Mouse (Mus musculus) neutrophil, adult 5-6 weeks (primary cell): Measurements from ENCODE around the gene Insl3. TPM values are rescaled to one million over a fixed set of nuclear protein-coding genes. Genes with fewer than 3 reads are reported as not detected.
"Not testable (repeated sequence)": the region's sequence is repeated elsewhere in the genome, so short reads cannot be mapped to it uniquely, and the experiment has no call there.

Experiments used
- ATAC-seq: fragments of 151-379, 151-347 bp; 2 replicates; pipeline ENCODE4 v1.8.0; 2017; ENCODE audit warnings: mild to moderate bottlenecking, moderate TSS enrichment; ENCODE audit not compliant: insufficient number of reproducible peaks, poor library complexity, low FRiP score, severe bottlenecking; ENCODE audit errors: extremely low read depth
- total RNA-seq: library from RNA; stranded (forward); fragments of 200-1000 nt; gene quantifications from 2 replicates; pipeline ENCODE4 v1.2.3, GENCODE M21; 2017

The Insl3 gene
- total RNA-seq, 1 experiment from 2014 or later: 10.0 TPM

DNA sequence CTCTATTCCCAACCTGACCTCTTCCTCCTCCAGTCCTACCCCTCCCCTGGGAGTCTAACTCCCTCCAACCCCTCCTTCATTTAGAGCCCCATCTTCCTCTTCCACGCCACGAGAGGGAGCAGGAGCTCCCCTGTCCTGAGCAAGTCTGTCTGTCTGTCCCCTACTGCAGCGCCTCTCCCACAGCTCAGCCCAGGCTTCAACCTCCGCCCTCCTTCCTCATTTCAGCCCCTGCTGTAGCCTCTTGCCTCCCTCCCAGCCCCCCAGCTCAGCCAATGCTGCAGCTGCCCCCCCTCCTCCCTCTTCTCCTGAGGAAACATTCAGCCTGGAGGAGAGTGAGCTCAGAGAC, 13.0 kb downstream of the Insl3 start:
- ATAC-seq: peak; percentile 45; the same call in 1 of the 2 replicates

DNA sequence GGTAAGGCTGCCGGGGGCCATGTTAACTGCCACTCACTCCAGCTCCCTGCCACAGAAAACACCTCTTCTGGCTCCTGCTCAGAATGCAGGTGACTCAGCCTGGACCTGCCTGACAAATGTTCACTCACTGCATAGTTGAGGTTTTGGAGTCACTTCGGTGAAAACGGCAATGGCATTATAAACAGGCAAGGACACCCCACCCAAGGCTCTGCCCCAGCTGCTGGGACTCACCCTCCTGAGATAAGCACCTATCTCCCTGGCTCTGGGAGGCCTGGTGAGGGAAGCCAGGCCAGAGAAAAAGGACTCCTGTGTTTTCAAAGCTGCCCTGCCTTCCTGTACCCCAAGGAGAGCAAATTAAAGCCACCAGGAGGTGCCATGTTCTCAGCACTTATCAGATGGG, 13.9 kb downstream of the Insl3 start:
- ATAC-seq: no peak

DNA sequence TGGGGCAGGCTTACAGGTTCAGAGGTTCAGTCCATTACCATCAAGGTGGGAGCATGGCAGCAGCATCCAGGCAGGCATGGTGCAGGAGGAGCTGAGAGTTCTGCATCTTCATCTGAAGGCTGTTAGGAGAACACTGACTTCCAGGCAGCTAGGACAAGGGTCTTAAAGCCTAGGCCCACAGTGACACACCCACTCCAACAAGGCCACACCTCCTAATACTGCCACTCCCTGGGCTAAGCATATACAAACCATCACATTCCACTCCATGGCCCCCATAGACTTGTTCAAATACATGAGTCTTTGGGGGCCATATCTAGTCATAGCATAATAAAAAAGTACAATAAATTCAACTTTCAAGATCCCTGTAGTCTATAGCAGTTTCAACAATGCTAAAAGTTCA, 14.4 kb downstream of the Insl3 start:
- not testable (repeated sequence) for ATAC-seq

DNA sequence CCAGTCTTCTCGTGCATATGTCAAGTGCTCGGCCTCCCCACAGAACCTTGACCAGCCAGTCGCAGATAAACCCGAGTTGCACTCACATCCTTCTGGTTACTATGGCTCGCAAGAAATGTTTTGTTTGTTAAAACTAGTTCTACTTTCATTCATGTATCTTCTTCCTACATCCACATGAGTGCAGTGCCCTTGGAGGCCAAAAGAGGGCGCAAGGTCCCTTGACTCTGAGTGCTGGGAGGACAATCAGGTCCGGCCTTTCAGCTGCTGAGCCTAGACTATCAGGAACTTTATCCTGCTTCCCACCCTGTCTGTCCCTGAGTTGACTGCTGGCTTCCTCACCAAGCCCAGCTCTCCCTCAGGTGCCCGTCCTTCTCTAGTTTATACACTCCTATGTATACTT, 18.9 kb downstream of the Insl3 start:
- 0 out of 2 replicates have a peak, but pooled peaks have one; percentile 26 for ATAC-seq

DNA sequence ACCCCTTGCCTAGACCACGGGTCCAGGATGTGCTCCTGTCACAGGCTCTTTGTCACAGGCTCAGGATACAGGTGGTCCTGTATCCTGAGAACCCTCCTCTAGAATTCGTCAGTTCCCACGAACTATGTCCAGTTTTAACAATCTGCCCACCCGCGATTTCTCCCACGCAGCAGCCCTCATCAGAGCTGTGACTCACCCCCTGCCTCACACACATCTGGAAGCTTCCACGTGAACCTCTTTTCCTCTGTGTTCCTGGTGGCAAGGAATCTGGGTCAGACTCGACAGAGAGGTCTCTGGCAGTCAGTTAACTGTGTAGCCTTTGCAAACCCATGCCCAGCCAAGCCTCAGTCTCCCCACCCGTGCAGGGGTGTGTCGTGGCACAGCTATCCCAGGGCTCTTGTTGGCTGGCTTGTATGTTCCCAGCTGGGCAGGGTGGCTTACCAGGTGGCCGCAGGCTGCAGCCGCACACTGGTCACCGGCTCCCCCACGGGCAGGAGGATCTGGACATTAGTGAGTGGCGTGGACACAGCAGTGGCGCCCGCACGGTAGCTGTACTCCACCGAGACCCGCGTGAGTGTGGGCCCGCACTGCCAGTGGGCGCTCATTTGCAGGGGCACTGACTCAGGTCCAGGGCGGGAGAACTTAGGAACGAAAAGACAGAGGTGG, 20.3 kb downstream of the Insl3 start:
- no peak for ATAC-seq

DNA sequence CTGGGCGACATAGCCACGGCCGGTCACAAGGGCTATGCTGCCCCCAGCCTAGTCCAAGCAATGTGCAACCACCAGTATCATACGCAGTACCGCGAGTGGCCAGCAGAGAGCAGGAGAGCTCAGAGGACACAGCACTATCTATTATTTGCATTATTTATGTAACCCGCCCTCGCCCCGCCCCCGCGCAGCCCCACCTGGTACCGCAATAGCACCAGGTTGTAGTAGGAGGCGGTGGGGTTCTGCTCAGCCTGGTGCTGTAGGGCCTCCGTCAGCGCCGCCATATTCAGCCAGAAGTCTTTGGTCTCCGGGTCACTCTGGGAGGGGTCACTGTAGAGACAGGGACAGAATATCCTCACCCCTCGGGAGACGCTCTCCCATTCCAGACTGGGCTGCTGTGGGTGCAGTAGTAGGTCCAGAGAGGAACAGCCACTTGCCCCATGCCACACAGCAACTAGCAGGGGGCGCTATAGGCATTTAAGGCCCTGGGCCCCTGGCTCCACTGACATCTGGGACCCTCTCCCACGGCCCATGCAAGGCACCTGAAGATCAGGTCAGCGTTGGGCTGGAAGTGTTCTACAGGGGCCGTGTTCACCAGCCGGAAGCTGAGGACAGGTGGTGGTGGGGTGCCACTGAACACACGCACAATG, 20.9 kb downstream of the Insl3 start:
- ATAC-seq: peak; percentile 56; the same call in 1 of the 2 replicates

DNA sequence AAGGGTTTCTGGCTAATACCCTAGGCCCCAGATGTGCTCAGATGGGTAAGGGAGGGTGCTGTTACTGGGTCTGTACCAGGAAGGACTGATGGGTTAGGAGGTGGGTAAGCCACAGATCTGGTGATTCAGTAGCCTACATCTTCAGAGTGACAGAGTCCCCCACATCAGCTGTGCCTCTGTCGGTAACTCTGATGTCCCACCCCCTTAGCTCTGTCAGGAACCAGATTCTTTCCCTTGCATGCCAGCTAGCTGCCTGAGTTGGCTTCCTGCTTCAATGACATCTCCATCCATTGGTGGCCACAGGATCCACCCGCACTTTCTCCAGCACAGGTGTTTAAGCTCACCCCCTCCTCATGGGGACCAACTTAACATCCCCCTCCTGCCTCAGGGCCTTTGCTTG, 22.6 kb downstream of the Insl3 start:
- ATAC-seq: no peak

DNA sequence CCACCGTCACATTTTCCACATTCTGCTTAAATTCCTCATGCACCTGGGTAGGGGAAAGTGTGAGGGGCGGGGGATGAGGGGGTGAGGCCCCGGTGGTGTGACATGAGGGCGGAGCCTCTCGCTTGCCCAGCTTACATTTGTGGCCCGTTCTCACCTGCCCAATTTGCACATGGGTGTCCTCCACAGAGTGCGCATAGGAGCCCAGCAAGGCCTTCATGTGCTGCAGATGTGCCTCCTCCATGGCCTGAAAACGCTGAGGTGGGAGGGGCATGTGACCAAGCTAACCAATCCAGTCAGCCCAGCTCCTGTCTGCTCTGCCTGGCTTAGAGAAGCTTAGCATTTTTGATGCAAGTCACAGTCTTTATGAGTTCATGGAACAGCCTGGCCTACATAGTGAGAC, 26.5 kb downstream of the Insl3 start:
- no peak for ATAC-seq

DNA sequence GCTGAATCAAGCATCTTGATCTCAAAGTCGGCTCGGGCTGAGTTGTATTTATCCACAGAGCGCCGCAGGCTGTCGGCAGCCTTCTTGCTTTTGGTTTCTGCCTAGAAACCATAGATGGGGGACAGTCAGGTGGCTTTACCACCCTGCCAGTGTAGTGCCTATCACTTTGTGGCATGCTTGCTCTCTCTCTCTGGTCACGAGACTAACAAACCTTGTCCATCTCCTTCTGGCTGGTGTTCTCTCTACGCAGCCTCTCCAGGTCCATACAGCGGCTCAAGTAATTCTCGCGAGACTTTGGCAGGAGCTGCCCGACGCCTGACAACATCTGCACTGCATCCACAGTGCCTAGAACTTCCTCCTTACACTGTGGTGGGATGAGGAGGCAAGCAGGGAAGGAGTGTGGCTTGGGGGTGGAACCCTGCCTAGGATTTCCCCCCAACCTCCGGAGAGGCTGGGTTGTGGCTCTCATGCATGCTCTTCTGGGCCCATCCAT, 27.6 kb downstream of the Insl3 start:
- no peak for ATAC-seq

DNA sequence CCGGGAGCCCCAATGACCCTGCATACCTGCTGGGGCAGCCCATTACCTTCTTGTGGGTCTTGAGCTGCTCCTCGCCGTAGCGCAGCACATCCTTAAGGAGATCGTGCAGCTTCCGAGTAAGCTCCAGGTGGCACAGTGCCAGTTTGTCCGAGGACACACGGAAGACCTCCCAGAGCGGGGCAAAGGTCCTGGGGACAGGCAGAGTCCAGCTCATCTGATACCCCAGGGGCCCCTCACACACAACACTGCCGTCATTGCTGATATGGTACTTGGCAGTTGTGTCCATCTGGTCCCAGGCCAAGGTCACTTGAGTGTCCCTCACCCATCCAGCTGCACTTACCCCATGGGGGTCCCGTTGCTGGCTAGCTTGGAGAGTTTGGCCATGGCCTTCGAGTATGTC, 28.1 kb downstream of the Insl3 start:
- no peak for ATAC-seq

DNA sequence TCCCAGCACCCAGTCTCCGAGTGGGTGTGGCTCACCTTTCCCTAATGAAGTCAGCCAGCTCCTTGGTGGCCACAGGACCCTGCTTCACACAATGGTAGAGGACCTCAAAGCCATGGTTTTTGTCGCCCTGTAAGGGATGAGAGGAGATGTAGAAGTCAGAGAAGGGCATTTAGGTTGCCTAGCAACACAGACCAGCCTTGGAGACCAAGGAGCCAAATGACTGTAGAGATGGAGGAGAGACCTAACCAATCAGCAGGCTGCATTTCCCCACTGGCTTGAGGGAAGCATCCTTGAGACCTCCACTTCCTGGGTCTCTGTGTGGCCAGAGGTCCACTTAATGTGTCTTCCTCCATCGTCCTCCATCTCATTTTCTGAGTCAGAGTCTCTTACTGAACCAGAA, 29.2 kb downstream of the Insl3 start:
- no peak for ATAC-seq

DNA sequence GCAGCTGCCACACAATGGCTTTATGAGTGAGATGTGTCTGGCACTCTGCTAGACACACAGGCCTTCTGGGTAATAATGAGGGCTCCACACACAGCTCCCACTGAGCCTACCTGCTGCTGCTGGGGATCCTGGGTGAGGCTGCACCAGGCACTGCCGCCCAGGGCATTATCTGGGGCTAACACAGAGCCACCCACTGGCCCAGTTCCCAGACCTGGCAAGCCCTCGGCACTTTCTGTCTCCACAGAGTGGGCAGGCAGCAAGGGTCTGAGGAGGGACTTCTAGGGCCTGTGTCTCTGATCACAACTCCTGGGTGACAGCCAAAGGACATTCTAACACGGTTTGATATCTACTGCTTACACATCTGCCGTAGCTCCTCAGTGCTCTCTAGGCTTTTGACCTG, 30.2 kb downstream of the Insl3 start:
- no peak for ATAC-seq

DNA sequence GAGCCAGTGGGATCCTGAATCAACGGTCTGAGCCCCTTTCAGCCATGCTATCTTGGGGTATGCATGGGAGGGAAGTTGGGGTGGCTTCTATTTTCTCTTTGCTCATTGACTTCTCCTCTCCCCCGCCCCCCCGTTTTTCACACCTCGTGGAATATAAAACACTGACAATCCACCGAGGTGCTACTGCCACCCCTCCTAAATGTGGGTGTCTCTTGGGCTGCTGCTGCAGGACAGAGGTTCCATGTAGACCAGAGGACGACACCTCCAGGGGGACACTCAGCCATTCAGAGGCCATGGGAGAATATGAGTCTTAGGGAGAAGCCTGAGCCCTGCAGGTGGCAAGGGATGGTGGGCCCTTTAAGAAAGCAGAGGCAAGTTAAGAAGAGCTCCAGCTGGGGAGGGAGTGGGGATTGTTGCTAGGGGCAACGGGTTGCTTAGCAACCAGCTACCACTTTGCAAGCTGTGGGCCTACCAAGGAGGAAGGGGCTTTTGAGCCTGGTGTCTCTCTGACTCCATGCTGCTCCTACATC, 31.0 kb downstream of the Insl3 start:
- no peak for ATAC-seq

DNA sequence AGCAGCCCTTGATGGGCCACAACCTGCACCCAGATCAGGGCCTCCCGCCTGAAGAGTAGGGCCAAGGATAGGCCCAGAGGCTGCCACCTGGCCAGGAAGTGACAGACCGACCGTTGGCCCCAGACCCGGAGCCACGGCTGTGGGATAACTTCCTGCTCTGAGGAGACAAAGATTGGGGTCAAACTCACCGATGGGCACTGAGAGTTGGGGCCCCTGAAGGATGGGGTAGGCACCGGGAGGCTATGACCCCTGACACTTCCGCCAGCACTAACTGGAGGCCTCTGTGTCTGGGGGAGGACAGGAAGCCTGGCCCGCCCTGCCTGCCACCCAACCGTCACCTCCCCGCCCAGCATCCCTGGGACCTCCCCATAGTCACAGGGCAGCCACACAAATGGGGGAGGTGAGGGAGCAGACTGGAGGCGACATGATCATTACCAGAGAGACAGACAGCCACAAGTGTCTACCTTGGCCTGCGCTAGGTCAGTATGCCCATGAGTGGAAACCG, 34.1 kb downstream of the Insl3 start:
- ATAC-seq: peak; percentile 80

DNA sequence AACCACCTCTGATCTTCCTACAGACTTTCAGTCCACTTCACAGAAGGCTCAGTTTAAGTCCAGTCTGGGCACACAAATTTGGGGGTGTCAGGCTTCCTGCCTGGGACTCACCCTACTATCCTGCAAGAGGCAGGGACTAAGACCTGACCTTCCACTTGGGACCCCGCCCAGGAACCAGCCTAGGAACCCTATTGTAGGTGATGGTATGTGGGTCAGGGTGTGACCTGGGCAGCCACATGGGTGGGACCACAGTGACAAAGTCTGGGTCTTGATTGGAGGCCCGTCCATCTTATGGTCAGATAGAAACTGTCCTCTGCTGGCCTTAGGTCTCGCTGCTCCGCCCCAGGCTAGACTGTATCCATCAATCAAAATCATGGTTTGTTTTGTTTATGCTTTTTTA, 35.4 kb downstream of the Insl3 start:
- no peak for ATAC-seq

DNA sequence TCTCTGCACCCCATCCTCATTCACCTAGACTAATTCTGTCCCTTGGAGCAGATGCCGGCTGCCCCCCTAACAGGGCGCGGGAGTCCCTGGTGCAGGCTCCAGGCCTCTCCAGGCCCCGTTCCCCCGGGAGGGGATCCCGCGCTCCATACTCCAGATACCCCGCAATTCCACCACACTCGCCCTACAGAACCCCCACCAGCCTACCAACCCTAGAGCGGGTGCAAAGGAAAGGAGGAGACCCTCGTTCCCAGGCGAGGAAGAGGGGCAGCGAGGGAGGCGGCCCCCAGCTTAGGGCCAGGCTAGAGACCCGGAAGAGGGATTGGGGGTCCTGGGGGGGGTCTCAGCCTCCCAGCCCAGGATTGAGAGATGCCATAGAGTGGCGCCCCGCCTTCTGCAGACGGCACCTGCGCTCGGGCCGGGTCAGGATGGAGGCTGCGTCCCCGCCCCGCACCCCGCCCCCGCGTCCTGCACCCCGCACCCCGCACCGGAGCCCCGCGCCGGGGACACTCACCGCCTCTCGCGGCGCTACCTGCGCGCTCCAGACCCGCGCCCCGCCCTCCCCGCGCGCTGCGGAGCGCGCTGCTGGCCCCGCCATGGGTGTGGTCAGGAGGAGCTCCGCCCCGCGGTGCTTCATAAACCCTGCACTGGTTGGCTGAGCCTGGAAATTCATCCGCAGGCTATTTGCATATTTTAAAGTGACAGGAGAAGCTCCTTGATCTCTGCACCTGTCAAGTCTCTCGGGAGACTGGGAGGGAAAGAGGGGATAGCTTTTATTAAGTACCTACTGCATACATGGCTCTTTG, 36.3 kb downstream of the Insl3 start, which contains the start of gene Fcho1:
TSS of gene Fcho1 (minus strand) at position 595 of the 803 bp plus-strand sequence.
- peak; percentile 55 for ATAC-seq

DNA sequence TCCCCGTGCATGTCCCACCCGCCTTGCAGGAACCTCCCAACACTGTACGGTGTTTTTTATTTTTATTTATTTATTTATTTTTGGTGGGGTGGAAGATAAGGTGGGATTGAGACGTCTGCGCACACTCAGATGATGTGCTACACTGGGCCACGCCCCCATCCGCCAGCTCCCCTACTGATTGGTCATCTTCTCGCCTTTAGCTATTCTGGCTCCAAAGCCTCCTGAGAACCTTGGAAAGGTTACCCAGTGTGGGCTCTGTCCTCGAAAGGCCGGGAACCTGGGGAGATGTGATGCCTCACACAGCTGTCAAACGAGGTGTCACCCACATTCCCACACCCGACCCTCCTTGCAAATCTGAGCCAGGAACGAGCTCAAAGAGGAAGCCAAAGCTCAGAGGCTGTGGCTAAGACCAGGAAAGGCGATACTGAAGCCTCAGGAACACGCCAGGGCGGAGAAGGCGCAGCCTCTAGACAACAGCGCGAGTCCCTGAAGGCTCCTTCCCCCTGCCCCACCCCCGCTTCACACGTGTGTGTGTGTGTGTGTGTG, 39.3 kb downstream of the Insl3 start:
- no peak for ATAC-seq

DNA sequence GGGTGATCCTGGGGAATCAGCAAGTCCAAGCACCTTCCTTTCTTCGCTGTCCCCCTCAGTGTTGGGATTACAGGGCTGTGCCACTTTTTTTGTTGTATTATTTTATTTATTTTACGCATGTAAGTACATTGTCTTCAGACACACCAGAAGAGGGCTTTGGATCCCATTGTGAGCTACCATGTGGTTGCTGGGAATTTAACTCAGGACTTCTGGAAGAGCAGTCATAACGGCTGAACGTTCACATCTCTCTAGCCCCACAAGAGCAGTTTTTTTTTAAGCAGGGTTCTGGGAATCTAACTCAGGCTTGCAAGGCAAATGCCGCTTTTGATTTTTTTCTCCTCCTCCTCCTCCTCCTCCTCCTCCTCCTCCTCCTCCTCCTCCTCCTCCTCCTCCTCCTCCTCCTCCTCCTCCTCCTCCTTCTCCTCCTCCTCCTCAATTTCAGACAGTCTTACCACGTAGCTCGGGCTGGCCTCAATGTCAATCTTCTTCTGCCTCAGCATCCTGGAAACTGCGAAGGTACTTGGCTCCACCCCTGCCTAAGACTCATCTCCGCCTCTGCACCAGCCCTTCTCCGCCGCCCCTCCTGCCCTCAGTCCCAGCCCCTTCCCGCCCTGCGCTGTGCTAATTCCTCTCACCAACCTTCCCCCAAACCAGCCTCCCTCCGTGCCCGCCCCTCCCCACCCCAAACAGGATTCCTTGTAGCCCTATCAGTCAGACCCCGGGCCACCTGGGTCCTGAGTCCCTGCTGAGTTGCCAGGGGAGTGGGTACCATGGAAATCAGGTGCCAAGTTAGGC, 40.0 kb downstream of the Insl3 start:
- ATAC-seq: peak; percentile 23; the same call in 1 of the 2 replicates
